Mouse (Mus musculus) lung, adult 2 months (tissue): Measurements from ENCODE around the gene Lpar1.

Experiments used
- CTCF ChIP-seq: fragments of 200-500 bp; IDR thresholded peaks from 2 replicates; pipeline ENCODE4 v1.5.1; 2011; ENCODE audit warnings: mild to moderate bottlenecking, low read length, control low read depth; ENCODE audit not compliant: insufficient read depth
- POLR2A ChIP-seq: fragments of 200-500 bp; IDR thresholded peaks from 2 replicates; pipeline ENCODE4 v1.6.1; 2011; ENCODE audit warnings: low read depth, mild to moderate bottlenecking, control low read depth, low read length, borderline replicate concordance; ENCODE audit errors: extremely low read depth

DNA sequence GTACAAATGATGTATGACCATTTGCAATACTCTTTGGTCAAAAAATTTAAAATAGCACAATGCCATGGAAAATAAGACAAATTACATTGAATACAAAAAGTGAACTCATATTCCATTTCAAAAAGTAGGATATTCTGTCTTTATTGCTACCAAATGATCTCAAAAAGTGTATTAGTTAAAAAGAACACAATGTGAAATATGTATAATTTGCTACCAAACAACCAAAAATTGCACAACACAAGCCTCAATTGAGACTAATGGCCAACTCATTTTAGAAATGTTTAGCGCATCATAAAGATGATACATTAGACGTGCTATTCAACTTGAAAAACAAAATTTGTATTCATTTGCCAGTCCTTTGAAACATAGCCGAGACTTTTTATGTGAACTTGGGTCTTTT is 104.9 kb downstream of the Lpar1 start:
- TF ChIP-seq POLR2A (no peak), CTCF (no peak)
